Mouse (Mus musculus) embryonic fibroblast, embryonic 13.5 days (primary cell): ENCODE data around the gene Pkn3.

ENCODE experiments used
- CTCF ChIP-seq: IDR thresholded peaks from 2 replicates; pipeline ENCODE4 v1.5.1; 2011; ENCODE audit warnings: mild to moderate bottlenecking, control low read depth, low read length, moderate library complexity, borderline replicate concordance; ENCODE audit not compliant: insufficient read depth
- POLR2A ChIP-seq: IDR thresholded peaks from 2 replicates; pipeline ENCODE4 v1.6.1; 2011; ENCODE audit warnings: low read depth, mild to moderate bottlenecking, control low read depth, low read length, moderate library complexity

- TF ChIP-seq POLR2A (no peak), CTCF (no peak)
Observed at GRCm38 (mm10) chr2:30100214-30100613, 22.7 kb downstream of the Pkn3 start.
